Mouse (Mus musculus) cerebral cortex, adult 2 months (tissue): ENCODE measurements around the gene Dlk1.

ENCODE experiments used
- WGBS: fragments of 180-500 bp; shearing (Covaris S2); methylation state at CpG from one replicate; pipeline ENCODE4 v1.1.7; 2018; 5-methylcytosine and 5-hydroxymethylcytosine counted together

Dlk1 gene

DNA sequence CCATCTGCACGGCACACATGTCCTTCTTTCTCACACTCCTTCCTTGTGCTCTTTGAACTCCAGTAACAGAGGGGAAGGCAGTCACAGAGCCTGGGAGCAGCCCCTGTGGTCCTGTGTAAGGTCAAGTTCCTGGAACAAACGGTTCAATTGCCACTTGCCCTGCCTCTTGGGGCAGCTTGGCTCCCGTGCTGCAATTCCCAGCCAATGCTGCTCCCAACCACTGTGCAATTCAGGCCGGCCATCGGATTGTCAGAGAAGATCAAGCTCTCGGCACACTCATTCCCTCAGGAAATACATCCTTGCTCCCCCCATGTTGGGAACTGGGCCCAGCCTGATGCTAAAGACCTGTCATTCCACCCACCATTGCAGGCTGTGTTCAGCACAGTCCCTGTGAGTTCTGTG lies 21.0 kb downstream of the Dlk1 start:
- 37% methylated on average over 6 of the region's 6 CpGs for WGBS

DNA sequence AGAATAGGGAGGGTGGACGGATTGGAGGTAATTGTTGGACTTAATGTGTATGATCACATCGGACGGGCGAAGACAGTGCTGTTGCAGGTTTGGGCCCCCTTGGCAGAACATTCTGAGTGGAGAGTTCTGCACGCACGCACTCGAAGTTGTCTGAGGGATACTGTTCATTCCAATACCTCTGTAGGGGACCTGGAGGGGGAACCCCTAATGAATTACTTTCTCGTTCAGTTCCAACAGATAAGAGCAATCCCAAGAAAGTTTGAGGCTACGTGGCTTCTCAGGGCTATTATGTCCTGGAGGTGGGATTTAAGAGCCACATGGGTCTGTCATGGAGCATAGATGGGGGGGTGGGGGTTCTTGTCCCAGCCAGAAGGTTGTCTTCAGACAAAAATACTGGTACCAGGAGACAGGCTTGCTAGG lies 21.6 kb downstream of the Dlk1 start:
- WGBS = 78% methylated on average over 9 of the region's 9 CpGs

DNA sequence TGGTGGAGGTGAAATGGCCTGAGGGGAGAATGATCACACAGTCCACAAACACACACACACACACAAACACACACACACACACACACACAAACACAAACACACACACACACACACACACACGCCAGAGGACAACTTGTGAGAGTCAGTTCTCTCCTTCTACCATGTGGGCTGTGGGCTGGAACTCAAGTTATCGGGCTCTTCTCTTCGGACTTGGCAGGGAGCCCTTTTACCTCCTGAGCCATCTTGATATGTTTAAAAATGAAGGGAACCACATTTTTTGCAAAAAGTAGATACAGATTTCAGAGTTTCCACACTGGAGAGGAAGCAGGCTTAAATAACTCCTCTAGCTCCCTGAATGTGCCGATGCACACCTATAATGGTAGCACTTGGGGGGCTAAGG lies 22.9 kb downstream of the Dlk1 start:
- 58% methylated on average over 4 of the region's 4 CpGs for WGBS

DNA sequence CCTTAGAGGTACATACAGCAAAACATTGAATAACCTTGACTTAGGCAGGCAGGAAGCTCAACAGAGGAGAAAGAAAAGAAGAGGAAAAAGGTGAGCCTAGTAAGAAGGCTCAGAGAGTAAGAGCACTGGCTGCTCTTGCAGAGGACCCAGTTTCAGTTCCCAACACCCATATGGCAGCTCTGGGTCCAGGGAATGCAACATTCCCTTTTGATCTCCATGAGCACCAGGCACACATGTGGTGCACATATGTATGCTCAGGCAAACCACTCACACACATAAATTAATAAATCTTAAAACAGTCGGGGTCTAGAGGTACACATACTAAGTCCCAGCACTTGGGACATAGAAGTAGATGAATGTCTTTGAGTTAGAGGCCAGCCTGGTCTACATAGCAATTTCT lies 33.9 kb downstream of the Dlk1 start:
- WGBS = 69% methylated on average over 1 of the region's 1 CpGs

DNA sequence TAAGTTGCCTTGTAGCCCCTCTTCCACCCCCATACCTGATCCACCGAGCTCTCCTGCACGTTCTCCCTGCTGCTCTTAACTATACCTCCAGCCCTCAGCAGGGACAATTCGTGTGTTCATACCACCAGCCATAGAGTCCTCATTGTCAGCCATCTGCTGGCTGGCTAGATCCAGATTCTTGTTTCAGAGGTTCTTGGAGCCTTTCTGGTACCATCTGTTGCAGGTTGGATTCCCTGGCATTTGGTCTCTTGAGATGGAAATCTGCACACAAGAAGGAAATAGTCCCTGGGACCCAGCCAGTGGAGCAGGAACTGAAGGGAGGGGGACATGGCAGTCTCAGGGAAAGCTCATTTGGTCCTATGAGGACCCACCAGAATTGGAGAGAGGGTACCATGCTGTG lies 39.1 kb downstream of the Dlk1 start:
- WGBS = 57% methylated on average over 3 of the region's 3 CpGs

DNA sequence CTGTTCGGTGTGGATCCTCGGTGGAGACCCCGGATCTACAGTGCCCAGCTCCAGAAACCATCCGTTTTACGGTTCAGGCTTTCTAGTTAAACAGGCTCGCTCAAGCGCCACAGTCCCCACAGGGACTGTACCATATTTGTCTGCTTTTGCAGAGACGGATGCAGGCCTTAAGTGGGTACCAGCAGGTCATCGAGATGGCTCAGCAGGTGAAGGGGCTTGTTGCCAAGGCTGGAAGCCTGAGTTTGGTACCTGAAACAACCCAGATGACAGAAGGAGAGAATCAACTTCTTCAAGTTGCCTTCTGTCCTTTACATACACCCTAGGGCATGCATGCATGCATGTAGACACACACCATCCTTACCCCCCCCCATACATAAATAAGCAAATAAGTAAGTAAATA lies 40.8 kb downstream of the Dlk1 start:
- 93% methylated on average over 9 of the region's 9 CpGs for WGBS

DNA sequence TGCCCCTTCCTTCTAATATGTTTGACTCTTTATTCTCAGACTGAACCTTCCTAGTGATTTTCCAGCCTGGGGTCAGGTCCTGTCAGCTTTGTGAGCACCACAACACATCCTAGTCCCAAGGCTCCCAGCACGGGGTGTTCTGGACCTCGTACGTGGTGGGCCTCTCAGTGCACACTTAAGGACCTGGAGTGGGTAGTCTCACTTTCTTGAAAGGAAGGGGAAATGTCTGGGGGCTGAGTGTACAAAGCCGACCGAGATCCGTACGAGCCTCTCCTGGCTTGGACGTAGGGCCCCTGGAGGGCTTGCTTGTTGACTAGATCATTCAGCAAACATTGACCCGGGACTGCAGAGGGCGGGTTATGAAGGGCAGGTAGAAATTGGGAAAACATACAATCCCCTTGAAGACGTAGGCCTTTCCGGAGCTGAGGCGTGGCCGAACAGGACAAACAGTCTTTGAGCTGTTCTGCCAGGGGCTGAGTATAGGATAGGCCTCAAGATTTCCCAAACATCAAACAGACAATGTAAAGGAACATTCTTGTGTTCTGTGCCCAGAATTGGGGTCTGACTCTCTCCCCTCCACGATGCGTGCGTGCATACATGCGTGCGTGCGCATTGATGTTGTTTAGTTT lies 42.5 kb downstream of the Dlk1 start:
- WGBS = 90% methylated on average over 20 of the region's 20 CpGs

DNA sequence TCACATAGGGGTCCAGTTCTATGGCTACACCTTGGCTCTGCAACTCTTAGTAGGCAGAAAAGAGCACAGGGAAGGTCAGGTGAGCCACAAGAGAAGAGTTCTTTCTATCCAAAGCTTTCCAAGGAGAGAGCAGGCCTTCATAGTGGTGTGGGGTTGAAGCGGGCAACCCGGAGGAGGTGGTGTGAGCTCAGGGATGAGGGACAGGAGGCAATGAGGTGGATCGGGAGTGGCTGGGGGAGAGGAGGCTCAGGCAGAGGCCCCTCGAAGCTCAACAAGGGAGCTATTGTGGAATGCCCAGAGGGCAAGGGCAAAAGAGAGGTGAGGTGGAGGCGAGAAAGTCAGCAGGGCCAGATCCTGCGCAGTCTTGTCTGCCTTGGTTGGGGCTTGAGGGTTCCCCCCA lies 43.8 kb downstream of the Dlk1 start:
- 91% methylated on average over 6 of the region's 6 CpGs for WGBS

DNA sequence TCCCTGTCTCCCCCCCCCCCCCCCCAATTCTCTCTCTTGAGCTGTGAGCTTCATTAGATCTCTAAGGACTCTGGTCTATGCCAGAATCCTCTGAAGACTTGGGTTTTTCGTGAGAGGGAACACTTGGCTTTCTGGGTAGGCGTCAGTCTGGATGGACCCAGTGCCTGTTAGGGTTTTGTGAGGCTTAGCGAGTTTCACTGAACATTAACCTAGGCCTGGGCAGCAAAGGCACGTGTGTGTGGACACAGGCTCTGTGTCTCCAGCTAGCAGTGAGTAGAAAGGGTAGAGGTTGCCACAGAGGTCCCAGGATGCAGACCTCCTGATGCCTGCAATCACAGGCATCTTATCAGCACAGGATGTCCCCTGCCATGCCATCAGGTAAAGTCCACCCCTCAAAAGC lies 48.4 kb downstream of the Dlk1 start:
- WGBS = 78% methylated on average over 4 of the region's 4 CpGs

DNA sequence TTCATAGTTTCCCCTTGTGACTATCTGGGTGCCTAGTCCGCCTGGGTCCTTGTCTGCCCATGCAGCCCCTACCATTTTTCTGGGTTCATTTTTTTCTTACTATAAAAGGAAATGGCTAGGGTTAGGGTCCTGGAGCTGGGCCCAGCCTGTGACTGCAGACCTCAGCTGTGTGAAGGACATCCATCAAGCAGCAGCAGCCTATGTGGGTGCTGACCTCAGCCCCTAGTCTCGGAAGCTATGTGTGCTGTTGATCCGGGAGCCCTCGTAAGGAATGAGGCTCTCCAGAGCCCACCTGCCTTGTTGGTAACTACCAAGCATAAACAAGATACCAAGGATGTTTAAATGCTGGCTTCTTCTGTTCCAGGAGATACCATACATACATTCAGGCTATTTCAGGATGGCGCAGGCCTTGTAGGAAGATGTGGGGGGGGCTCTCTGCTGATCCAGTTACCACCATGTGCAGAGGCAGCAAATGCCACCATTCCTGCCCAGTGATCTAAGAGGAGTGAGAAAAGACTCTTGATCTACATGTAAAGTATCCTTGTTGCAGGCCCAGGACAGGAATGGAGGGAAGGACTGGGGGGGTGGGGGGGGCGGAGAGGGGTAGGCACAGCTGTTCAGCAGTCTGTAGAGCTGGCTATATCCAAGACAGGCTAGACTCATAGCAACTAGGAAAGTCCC lies 49.9 kb downstream of the Dlk1 start:
- 93% methylated on average over 6 of the region's 6 CpGs for WGBS

DNA sequence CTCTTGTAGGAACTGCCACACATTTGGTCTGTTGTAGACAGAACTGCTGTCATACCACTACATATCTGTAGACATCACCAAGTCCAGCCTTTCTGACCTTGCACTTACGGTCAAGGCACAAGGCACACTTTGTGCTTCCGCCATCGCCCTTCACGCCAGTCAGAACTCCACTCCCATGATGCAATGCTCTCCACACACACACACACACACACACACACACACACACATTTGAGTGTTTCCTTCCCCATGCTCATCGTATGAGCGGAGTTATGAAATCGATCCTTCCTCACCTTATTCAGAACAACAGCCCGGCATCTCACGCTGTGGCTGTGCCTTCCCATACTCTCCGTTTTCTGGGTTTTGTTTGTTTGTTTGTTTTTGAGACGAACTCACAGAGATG lies 55.1 kb downstream of the Dlk1 start:
- WGBS = 90% methylated on average over 11 of the region's 11 CpGs

DNA sequence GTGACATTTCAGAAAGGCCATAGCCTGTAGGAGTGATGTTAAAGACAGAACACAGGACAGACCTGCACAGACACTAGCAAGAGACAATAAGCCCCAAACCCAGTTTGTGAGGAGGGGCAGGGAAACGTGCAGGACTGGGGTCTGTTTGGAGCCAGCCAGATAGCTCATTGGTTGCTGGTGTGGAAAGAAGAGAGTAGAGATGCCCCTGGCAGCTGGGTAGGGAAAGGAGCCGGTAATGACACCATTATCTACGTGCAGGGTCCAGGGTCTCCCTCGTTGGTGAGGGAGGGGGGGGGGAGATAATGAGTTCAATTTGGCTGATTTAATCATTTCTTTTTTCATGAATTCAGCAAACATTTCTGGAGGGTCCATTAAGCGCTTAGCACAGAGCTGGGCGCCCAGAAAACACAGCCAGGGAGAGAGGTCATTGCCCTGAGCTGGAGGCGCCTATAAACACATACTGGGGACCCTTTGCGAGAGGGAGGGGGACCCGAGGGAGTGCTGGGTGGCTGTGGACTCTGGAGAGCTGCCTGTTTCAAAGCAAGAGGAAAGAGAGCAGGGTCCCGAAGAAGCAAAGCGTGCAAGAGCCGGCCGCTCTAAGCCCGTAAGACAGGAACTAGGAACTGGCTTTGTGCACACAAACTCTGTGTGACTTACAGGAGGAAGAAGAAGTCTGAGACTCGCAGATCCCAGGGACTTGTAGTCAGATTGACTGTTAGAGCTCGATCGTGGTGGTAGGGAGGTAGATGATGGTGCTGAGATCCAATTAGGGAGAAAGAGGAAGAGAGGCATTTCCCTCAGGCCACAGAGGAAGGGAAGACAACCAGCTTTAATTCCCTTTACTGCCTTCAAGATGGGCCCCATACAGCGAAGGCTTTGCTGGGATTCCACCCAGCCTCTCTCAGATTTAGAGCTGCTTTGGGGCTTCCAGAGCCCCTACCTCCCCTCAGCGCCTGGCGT lies 56.2 kb downstream of the Dlk1 start:
- WGBS = 57% methylated on average over 20 of the region's 20 CpGs

DNA sequence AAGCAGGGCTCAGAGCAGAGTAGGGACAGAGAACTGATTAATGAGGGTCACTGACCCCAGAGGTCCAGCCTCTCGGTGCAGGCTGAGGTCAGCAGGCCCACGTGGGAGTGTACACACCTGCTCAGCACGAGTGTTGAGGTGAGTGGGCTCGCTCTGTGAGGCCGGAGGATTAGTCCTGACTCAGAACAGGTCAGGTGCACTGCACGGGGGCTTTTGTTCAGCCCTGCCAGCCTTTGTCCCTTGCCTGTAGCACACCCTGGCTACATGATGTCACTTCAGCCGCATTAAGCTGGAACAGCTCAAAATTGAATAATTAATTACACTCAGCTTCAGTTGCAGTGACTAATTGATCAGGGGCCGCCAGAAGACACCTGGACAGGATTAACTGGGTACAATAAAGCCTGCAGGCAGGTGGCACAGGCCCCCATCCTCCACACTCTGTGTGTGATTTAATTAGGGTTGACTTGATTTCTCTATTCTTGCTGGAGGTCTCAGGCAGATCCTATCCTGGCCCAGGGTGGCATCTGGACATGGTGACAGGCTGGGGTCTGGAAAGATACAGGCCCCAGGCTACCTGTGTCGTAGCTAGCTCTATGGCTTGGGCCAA lies 57.0 kb downstream of the Dlk1 start:
- WGBS = 64% methylated on average over 9 of the region's 9 CpGs

DNA sequence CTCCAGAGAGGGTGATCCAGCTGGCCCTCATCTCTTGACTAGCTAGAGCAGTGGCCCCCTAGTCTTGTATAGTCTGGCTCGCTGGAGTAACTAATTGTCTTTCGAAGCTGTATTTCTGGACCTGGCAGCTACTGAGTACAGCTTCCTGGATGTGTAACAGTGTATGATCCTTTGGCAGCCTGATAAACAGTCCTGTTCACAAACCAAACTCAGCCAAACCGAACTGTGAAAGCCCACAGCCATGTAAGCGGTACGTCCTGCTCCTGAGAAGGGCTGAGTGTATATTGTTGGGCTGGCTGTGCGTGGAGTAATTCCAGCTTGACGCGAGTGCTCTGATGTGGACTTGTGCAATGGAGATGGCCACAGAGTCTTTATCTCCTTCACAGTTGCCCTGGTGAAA lies 57.6 kb downstream of the Dlk1 start:
- WGBS = 72% methylated on average over 8 of the region's 8 CpGs

DNA sequence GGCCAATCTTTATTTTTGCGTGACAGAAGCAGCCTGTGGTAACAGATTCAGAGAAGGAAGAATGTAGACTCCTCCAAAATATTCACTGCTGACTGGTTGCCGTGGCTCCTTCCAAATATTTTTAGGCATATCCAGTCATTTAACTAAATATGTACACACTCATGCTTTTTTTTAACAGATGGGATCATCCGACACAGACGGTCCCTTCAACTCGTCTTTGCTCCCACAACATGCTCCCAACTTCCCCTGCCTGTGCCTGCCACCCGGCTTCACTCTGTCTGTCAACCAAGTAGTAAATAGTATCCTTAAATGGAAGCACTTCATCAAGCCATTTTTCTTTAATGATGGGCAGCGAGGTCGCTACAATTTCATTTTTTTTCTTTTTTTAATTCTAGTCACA lies 58.8 kb downstream of the Dlk1 start:
- 58% methylated on average over 8 of the region's 8 CpGs for WGBS

DNA sequence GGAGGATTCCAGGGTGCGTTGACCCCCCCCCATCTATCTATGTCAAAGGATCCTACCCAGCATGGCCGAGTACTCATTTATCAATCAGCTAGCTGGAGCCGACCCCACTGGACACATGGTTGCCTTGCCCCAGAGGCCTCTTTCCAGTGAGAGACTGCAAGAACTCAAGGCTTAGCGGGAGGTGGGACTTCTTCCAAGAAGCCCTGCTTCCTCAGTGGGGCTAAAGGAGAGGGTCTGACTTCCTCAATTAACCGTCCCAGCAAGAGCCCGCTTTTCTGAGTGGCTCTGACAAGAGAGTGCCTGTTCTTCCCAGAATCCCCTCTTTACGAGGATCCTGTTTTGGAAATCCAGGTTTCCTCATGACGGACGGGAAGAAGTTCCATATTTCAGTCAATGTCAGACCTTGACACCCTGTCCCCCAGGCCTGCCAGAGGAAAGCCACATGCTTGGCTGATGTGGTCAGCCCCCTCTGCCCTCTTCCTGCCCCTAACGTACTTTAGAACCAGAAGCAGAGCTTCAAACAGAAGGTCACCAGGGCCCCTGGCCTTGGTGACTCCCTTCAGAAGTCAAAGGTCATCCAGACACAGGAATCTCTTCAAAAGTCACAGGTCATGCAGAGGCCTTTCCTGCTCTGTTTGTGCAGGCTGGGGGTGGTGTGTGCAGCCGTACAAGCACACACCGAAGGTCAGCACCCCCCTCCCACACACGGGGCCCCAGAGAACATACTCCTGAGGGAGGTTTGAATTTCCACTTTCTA lies 59.7 kb downstream of the Dlk1 start:
- WGBS = 67% methylated on average over 13 of the region's 13 CpGs
